Mouse (Mus musculus) mammary gland, adult 2 months (tissue): ENCODE results near the gene Nxt1. TPM values are rescaled to one million over a fixed set of nuclear protein-coding genes. Genes with fewer than 3 reads are reported as not detected.

Source experiments
- polyA plus RNA-seq: library from polyadenylated mRNA; depleted of rRNA; stranded (reverse); fragments of >200 nt; gene quantifications from 2 replicates; pipeline ENCODE4 v1.2.3, GENCODE M21; 2012; ENCODE audit warnings: low replicate concordance; rRNA removed

Nxt1 gene
- polyA plus RNA-seq, result 14.5 and 19.0 TPM in 2 replicates

DNA sequence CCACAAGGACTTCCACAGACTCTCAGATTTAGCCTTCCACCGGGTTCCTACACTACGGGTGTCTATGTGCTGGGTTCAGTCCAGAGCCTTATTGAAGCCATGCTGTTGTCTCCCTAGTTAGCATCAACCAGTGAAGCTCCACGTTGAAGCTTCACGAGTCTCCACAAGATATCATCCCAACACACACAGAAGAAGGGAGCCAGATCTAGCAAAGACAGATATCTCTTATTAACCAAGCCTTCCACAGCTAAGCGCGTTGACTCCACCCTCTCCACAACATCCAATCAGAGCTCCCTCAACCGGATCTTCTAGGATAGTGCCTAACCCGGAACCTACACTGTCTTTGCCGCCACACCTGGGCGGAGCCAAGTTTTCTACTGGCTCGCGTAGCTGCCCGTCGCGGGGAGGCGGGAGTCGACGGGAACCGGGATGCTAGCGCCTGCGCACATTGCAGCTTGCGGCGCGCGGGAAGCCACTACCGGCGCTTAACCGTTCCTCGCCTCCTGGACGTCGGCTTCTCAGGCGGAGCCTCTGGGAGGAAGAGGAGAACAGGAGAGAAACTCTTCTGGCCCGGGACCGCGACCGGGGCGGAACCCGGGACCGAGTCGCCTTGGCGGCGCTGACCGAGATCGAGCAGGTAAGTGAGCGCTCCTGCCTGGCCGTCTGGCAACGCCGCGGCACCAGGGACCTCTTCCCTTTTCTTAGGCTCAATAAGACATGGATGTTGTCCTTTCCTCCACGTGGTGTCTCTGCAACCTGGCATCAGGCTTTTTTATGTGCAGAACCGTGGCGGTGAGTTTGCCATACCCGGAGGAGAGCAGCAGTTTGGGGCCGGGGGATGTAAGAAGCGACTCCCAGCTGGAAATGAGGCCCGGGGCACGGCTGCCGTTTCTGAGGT is at the start of gene Nxt1:
Nxt1 (plus strand) TSS at position 403 of the 898 bp plus-strand sequence.

GRCm38 (mm10) chr2:148680775-148681291 is 8.4 kb downstream of the Nxt1 start, which contains the start of gene Gzf1:
Gene Gzf1, plus strand, starts transcription at chr2:148681023.

Other genes starting within 250 kb of the Nxt1 start
- gene Cd93, start 229.0 kb upstream of the Nxt1 start, polyA plus RNA-seq, result 16.5 and 32.2 TPM in 2 replicates
- 11.3 and 12.8 TPM in 2 replicates for gene Gzf1, start 8.4 kb downstream of the Nxt1 start, polyA plus RNA-seq
- gene Napb, start 59.9 kb downstream of the Nxt1 start, polyA plus RNA-seq, result 0.32 and 2.0 TPM in 2 replicates
- not detected in 2 replicates for gene Cstl1, start 77.8 kb downstream of the Nxt1 start, polyA plus RNA-seq
- gene Cst11, start 98.9 kb downstream of the Nxt1 start, polyA plus RNA-seq, result not detected in 2 replicates
- gene 8030411F24Rik, start 109.4 kb downstream of the Nxt1 start, polyA plus RNA-seq, result not detected in 2 replicates
- gene Cst12, start 116.8 kb downstream of the Nxt1 start, polyA plus RNA-seq, result not detected in 2 replicates
- not detected in 2 replicates for gene Cst8, start 126.2 kb downstream of the Nxt1 start, polyA plus RNA-seq
- gene Cst13, start 147.5 kb downstream of the Nxt1 start, polyA plus RNA-seq, result not detected in 2 replicates
- not detected in 2 replicates for gene Cst9, start 162.5 kb downstream of the Nxt1 start, polyA plus RNA-seq
- gene 9230104L09Rik, start 192.4 kb downstream of the Nxt1 start, polyA plus RNA-seq, result 0.80 TPM in 1 of 2 replicates, not detected in the other
- gene Cst3, start 203.1 kb downstream of the Nxt1 start, polyA plus RNA-seq, result 1,653 and 1,659 TPM in 2 replicates